Mouse (Mus musculus): ENCODE data around the gene Gm17087.

Gene Gm17087

GRCm38 (mm10) chr17:8566850-8567249 is at the start of gene Gm17087:
Gene Gm17087, minus strand, starts transcription at chr17:8566950.
- no peak for DNase-seq (ENCODE audit: low read depth, low spot score)

GRCm38 (mm10) chr17:8613882-8614551 is 47.3 kb upstream of the Gm17087 start:
- peak; percentile 79 for DNase-seq (ENCODE audit: low read depth, low spot score)

- DNase-seq (ENCODE audit: low read depth, low spot score), result no peak
Measured at GRCm38 (mm10) chr17:8611916-8612315, 45.2 kb upstream of the Gm17087 start.

DNA sequence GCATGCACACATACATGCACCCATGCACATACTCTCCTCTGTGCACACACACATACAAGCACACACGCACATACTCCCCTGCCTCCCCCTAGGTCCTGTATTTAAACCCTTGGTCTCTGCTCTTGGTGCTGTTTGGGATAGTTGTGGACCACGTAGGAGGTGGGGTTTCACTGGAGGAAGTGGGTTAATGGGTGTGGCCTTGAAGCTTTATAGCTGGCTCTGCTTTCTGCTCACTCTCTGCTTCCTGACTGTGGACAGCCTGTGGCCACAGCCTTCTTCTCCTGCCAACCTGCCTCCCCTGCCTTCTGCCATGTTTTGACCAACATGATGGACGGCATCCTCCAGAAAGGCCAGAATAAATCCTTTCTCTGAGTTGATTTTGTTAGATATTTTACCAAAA is 39.9 kb upstream of the Gm17087 start:
- DNase-seq (ENCODE audit: low read depth, low spot score), result no peak

GRCm38 (mm10) chr17:8605921-8606320 is 39.2 kb upstream of the Gm17087 start:
- no peak for DNase-seq (ENCODE audit: low read depth, low spot score)

GRCm38 (mm10) chr17:8602976-8603375 is 36.2 kb upstream of the Gm17087 start:
- no peak for DNase-seq (ENCODE audit: low read depth, low spot score)

DNA sequence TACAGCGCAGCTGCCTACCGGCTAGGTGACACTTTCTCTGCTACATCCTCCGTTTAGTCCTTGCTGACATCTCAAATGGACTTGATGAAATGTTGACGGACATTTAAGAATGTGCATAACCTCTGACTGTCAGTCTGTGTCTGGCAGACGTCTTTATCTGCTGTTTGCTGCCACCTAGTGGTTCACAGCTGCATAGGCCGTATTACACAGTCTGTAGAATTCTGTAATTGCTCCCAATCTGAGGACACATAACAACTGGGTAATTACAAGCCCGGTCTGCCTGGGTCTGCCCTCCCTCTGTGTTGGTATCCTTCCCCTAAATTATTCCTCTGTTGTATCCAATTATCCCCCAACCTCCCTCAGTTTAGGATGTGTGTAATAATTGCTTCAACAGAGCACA is 31.0 kb upstream of the Gm17087 start:
- DNase-seq (ENCODE audit: low read depth, low spot score), result peak; percentile 69

GRCm38 (mm10) chr17:8592427-8593277 is 25.9 kb upstream of the Gm17087 start:
- peak; percentile 80 for DNase-seq (ENCODE audit: low read depth, low spot score)

- DNase-seq (ENCODE audit: low read depth, low spot score), result no peak
Measured at GRCm38 (mm10) chr17:8581579-8581978, 14.8 kb upstream of the Gm17087 start.

GRCm38 (mm10) chr17:8580360-8580759 is 13.6 kb upstream of the Gm17087 start:
- peak; percentile 40 for DNase-seq (ENCODE audit: low read depth, low spot score)

- DNase-seq (ENCODE audit: low read depth, low spot score), result no peak
Measured at GRCm38 (mm10) chr17:8573542-8574260, 7.0 kb upstream of the Gm17087 start.

DNA sequence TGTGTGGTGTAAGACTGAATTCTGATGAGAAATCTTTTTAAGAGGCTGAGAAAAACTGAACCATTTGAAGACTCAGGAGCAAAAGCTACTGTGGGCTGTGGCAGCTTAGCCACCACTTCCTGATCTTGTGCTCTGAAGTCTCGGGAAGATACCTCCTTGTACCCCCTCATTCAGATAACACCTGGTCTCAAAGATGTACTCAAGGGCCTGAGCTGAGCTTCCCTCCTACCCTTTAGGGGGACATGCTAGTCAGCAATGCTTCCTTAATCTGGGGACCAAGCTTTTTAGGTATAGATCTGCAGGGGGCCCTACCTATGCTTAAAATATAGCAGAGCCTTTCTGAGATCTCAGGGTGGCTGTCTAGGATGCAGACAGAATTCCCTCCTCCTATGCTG is 3.9 kb downstream of the Gm17087 start:
- DNase-seq (ENCODE audit: low read depth, low spot score), result no peak

DNA sequence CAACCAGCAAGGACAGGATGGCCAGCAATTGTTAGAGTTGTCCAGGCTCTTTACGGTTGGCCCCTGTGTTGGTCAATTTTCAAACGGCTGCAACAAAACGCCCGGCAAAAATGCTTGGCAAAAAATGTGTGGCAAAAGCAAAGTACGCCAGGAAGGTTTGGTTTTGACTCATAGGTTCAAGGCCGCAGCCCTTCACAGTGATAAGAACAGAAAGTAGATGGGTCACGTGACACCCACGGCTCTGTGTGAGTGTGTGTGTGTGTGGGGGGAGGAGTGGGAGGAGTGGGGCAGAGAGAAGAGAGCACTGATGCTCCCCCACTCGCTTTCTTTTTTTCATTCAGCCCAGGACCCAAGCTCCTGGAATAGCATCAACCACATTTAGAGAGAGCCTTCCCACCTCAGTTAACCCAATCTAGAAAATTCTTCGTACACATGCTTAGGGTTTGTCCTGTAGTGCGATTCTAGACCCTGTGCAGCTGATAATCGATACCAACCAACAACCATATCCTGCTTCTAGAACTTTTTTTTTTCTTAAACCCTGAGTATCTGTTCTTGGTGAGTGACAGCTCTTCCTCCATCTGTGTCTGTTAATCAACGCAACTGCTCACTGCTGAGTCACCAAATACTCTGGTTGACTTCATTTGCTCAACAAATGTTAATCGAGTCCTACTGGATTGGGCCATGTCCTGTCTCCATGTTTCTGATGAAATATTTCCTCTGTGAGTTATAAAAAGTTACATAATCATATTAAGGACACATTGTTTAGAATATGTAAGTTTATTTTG is 4.5 kb downstream of the Gm17087 start:
- no peak for DNase-seq (ENCODE audit: low read depth, low spot score)

- no peak for DNase-seq (ENCODE audit: low read depth, low spot score)
Measured at GRCm38 (mm10) chr17:8557926-8558325, 8.8 kb downstream of the Gm17087 start.

DNA sequence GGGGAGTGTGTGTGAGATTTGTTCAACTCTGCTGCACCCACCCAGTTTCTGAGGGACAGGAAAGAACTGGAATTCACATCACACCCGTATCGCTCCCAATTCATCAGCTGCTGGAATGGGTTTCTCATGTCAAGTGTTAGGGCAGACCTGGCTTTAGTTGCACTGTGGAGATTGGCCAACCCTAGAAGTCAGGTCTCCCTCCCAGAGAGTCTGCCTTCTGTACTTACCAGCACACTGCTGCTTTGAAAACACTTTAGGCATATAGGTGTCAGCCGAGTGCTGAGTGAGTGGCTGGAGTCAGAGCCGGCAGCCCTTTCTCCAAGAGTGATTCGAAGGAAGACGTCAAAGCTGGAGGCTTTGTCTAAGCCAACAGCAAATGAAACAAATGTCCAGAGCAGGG is 10.5 kb downstream of the Gm17087 start:
- no peak for DNase-seq (ENCODE audit: low read depth, low spot score)

- DNase-seq (ENCODE audit: low read depth, low spot score), result no peak
Measured at GRCm38 (mm10) chr17:8555785-8556184, 11.0 kb downstream of the Gm17087 start.

- DNase-seq (ENCODE audit: low read depth, low spot score), result no peak
Measured at GRCm38 (mm10) chr17:8554219-8554618, 12.5 kb downstream of the Gm17087 start.

DNA sequence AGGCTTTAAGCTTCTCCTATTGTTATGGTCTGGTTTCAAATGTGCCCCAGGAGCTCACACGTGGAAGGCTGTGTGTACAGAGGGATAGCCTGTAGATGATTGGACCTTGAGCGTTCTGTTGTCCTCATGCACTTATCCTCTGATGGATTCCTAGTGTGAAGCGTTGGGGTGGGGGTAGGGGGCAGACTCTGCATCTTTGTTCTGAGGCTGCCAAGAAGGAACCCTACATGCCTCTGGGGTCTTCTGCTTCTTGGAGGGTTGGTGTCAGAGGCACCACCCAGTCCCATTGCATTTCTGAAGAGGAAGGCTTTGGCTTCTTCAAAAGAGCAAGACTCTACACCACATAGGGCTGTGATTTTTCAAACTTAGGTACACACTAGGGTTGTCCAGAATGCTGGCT is 13.1 kb downstream of the Gm17087 start:
- DNase-seq (ENCODE audit: low read depth, low spot score), result no peak

DNA sequence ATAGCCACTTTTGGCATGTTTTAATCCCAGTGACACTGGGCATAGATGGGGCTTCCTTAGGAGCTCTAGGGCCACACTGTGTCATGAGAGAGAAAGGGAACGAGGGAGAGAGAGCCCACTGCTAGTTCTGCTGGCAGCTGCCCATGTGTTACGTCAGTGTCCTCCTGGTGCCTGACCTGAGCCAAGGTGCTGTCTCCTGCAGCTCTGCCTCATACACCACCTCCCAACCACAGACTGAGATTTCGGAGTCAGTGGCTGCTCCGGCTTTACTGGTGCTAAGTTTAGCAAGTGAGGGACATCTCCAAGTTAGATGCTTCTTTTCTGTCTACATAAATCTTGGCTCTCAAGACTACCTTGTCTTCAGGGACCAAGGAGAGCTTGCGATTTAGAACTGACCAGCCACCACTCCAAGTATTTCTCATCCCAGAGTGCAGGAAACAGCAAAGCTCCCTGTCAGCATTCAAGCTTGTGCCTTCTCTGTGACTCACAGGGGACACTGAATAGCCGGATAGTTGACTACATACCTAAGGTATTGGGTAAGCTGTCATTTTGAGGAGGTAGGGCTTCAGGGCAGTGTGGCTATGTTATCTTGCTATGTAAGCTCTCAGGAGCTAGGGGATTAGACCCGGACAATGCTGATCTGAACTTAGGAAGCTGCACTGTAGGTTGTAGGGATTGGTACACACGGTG is 14.3 kb downstream of the Gm17087 start:
- DNase-seq (ENCODE audit: low read depth, low spot score), result no peak

- no peak for DNase-seq (ENCODE audit: low read depth, low spot score)
Measured at GRCm38 (mm10) chr17:8551641-8552040, 15.1 kb downstream of the Gm17087 start.

DNA sequence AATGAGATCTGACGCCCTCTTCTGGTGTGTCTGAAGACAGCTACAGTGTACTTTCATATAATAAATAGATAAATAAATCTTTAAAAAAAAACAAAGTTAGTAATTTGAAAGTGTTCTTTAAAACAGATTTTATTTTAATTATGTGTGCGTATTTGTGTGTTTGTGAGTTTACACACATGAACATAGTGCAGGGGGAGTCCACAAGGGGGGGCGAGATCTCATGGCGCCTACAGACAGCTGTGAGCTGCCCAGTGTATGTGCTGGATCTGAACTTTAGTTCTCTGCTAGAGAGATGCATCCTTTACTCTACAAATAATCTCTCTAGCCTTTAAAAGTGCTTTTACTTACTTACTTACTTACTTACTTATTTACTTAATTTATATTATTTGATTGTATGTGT is 18.0 kb downstream of the Gm17087 start:
- no peak for DNase-seq (ENCODE audit: low read depth, low spot score)
